Mouse (Mus musculus) right cerebral cortex, postnatal 36 days (tissue): ENCODE data around the gene Runx2.

Experiments
- DNase-seq, 2 experiments: peaks; one replicate each; pipeline ENCODE4 v3.0.0; 2022; ENCODE audit warnings: low spot score in 2 of 2, mixed read lengths in 1 of 2

Gene Runx2

DNA sequence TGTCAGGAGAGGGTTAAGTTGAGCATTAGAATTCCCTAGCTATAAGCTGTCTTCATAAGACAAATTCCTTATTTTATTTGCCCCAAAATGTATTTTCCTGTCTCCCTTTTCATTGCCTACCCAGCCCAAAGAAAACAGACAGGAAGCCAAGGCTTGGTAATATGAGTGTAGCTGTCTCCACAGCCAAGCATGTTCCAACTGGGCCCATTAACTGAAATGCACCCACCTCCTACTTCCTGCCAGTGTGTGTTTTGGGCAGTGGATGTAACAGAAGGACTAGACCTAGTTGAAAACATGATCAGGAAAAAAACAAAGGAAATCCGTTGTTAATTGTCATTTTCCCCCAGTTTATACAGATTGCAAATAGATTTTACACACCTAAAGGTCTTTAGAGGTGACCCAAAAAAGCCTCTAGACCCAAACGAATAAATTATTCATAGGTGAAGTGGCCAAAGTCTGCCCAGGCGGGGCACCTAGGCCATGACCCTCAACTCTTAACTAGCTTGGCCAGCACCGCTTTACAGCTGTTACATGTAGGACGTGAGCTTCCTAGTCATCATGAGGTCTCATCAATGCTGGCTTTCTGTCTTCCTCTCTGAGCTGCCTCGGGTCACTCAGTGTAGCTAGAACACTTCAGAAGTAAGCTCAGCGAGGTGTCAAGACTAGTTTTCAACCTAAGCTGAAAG is 154.3 kb downstream of the Runx2 start:
- no peak for DNase-seq

DNA sequence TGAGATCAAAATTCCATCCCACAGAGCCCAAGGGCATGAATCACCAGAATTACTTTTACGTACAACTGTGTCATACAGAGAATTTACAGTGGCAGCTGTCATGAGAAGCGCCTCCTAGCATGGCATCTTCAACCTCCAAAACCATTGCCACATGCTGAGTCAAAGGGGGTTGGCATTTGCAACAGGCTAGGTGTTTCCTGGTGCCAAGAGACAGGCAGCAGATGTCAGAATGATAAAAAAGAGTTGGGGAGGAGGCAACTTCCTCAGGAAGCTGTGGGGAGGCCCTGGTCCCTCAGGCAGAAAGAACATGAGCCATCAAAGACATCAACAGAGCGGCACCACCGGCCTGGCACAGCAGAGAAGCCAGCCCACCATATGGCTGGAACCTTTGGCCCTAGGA is 160.1 kb downstream of the Runx2 start:
- DNase-seq: no peak

DNA sequence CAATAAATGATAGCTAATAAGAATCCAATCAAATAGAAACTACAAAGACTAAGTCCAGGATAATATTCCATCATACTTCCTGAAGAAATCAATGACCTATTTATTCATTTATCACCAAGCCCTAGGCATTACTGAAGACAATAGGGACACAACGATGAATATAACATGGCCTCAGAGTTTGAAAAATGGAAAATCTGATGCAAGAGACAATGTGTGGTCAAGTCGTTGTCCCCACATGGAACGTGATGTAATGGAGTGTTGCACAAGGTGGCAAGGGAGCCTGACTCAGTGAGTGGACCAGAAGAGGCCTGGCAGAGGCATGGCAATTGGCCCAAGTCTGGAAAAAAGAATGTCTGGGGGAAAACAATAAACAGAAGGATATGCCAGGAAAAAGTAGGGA is 161.5 kb downstream of the Runx2 start:
- DNase-seq: no peak

DNA sequence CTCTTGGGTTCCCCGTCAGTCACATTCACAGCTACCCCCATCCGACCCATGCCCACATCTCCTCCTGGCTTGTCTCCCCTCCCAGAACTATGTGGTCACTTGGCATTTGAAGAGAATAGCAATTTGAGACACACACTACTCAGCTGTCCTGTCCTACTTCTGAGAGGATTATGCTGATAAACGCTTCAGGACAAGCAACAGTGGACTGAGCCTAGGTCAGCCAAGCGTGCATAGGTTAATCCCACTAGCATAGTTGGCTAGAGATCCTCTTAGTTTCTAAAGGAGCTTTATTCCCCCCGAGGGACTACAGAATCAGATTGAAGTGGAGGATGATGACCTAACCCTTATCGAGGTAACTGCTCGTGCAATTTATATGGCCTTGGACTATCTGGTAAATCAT is 162.5 kb downstream of the Runx2 start:
- DNase-seq: no peak

DNA sequence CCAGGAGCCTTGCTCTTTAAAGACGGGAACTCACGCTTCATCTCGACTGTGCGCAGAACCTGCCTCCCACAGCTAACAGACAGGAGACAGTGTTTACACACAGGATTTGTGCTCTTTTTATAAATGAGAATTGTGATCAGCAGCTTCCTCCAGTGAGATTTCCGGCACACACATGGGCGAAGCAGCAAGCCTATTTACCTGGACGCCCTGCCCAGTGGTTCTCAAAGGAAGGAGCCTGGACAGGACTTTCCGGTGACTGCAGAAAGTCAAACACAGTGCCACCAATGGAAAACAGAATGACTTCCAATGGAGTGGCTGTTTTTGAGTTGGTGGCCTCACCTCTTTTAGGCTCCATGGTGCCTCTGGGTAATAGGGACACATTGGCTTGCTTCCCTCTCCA is 163.0 kb downstream of the Runx2 start:
- no peak for DNase-seq

DNA sequence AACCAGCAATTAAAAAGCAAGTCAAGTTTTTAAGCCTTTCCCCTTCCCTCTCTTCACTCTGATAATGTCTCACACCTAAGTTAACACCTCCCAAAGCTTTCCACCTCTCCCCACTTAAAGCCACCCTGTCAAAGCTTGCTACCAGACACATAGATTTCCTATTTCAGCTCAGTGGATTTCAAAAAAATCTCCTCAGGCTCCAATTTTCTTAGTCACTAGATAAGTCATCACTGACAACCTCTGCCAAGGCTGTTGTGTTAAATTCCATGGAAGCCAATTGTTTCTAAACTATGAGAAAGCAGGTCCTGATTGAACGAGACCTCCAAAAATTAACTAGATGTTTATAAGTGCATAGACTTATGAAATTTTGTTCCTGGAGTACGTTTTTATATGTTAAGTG is 164.2 kb downstream of the Runx2 start:
- no peak for DNase-seq

DNA sequence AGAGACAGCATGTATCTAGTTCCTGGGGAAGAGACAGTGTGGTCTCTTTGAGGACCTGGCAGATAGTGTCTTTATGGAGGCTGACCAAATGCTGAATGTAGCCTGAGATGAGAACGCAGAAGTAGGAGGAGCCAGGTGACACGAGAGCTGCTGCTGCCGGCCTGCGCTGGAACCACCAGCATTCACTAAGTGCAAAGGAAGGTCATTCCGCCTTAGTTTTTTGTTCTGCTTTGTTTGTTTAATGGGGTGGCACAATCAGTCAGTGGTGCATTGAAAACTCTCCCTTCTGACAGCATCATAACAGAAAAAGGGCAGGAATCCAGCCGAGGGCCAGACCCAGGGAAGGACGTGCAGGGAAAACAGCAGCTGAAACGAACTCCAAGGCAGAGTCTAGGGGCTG is 165.5 kb downstream of the Runx2 start:
- no peak for DNase-seq

DNA sequence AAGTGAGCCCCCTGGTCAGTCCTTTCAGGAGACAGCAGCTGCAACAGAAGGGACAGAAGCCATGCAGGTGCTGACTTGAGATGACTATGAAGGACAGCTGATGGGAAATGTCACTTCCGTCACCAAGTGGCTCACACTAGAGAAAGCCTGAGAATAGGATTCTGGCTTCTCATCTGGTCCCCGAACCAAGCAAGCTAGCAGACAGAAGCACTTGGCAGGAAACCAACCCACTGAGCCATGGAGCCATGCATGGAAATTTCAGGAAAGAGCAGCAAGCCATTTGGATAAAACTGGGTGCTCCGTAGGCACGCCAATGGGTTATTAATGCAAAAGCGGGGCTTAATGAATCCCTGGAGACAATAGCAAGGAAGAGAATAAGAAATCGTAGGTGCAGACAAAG is 166.7 kb downstream of the Runx2 start:
- DNase-seq: no peak

DNA sequence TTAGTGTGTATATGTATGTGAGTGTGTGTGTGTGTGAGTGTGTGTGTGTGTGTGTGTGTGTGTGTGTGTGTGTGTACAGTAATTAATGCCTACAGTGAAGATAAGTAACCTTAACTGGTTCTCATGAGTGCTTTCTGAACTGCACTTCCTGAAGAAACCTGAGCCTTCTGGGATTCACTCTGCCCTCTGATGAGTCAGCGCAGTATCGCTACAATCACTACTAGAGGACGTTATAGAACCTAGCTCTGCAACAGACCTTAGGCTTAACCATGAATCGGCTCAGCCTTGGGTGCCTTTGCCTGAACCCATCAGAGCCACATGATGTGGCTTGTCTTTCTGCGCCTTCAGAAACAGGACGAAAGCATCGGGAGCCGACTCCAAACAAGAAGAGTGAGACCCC is 169.5 kb downstream of the Runx2 start:
- DNase-seq: no peak

DNA sequence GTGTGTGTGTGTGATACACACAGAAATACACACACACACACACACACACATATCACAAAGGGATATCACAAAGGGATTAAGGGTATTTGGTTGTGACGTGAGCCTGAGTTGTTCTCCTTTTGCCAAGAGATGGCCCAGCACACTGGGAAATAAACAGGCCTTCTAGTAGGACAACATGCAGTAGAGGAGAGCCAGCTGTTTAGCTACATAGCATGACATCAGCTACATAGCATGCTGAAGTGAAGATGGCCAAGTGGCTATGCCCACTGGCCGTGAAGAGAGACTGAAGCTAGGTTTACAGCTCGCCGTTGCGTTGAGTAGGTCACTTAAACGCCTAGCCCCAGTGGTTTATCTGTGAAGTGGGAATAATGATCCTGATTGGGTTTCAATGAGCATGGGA is 171.3 kb downstream of the Runx2 start:
- no peak for DNase-seq

DNA sequence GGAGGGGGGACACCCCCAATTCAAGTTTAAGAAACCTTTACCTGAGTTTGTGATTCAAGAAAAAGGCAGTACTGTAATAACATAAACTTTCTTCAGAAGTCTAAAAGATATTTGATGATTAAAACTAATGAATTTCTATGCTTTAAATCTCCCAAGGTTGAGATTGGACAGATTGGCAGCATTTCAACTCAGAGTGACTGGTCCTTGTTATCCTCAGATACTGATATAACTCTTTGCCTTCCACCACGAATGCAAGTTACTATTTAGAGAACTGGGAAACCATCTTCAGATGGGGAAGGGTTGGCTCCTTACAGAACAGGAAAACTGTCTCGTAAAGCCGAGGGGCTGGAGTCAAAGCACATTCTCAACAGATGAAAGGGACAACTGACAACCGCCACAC is 172.5 kb downstream of the Runx2 start:
- no peak for DNase-seq

DNA sequence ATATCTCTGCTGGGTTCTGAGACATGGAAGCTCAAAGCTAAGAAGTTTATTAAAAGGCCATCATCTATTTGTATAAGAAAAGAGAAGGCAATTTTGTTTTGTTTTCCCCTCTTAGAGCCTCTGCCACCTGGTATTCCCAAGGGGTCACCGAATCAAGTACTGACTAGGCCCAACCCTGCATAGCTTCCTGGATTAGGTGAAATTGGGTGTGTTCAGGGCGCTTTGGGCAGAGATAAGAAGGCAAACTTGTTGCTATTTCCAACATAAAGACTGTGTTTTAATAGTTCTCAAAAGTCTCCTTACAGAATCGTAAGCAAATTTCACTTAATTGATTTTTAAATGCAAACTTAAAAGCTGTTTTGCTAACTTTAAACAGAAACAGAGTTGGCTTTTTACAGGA is 173.7 kb downstream of the Runx2 start:
- DNase-seq: no peak

DNA sequence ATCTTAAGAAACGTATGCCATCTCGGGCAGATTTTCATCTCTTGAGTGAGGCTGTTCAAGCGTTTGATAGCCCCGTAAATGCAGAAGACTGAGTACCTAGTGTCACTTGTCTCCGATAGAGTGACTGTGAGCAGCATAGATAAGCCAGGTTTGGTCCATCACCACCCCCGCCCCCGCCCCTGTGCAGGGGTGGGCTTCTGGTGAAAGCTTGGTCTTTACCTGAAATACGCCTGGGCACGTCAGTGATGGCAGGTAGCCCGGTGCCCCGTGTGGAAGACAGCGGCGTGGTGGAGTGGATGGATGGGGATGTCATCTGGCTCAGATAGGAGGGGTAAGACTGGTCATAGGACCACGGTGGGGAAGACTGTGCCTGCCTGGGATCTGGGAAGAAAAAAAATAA is 175.2 kb downstream of the Runx2 start:
- no peak for DNase-seq

DNA sequence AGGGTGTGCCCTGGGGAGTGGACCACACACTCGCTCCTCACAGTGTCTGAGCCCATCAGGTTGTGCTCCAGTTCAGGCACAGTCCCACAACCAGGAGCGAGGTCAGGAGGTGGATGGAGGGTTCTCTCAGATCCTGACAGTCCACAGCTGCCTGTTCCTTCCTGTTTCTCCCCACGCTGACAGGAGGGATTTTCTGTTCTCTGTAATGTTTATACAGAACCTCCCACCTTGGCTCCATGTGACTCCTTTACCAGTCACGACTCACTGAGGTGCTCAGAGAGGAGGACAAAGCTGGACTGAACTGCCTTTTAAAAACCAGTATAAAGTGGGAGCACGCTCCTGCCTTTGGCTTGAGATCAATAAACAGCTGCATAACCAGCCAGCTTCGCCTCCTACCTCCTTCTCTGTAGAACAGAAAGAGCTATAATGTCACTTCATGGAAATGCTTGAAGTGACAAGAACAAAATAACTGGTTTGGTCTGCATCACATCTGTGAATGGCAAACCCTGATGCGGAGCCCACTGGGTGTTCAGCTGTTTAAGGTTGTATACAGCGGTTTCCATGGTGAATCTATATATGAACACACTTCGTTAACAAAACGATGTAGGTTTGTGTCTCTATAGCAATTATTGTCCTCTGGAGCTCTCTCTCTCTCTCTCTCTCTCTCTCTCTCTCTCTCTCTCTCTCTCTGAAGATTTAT is 177.3 kb downstream of the Runx2 start:
- DNase-seq: peak; percentile 48 to 71

DNA sequence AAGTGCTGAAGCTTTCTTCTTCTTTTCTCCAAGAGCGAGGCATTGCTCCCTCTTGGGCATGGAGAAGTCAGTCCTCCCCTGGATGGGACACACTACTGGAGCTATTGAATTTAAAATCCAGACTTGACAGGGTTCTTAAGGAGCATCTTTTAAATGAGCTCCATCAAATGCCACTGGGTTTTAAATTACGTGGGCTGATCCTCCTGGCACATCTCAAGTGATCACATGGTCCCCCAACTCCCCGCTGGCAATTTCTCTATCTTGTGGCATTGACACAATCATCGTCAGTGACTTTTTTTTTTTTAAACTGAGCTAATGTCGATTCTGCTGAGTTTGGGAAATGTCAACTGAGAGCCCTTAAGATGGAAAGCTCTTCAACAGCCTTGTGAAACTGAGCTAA is 180.1 kb downstream of the Runx2 start:
- no peak for DNase-seq

DNA sequence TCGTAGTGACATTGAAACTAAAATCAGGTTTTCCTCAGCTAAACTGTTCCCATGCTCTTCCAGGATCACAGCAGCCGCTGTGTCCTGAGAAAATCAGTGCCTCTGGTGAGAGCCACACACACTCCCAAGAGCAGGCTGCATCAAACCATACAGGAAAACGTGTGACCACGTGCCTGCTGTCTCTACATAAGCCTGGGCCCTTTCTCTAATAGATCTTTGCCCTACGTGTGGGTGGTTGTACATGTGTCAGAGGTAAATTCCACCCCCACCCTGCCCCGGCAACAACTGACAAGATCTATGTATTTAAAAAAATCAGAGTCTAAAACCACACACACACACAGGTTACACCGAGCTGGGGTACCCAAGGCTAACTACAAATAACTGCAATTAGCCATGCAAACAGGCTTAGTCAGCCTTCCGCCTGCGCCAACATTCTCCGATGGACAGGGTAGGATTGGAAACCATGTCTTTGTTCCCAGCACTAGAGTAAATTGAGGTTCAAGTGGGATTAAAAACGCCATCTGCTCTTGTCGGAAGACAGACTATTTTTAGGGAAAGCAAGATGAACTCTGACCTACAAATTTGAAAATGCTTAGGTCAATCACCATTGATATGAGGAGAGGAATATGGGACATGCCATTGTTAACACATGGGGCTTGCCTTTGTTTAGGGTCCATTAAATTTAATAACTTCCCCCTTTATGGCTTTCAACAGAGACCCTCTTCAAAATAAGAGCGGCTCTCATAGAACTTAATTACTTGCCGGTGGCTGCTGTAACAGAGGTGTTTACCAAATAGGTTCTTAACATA is 180.8 kb downstream of the Runx2 start:
- no peak for DNase-seq

DNA sequence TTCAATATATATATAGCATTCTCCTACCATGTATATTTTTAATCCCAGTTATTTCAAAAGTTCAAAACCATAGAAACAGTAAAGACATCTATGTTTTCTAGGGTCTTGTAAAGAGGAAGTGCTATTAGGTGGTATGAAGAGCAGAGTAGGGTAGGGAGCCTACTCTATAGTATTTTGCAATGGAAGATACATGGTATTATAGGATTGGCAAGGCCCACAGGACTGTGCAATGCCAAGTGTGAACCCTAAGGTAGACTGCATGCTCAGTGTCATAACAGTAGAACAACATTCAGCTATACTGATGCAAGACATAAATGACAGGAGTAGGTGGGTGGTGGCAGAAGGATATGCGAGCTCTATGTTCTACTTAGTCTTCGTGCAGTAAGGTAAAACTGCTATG is 181.7 kb downstream of the Runx2 start:
- DNase-seq: no peak

DNA sequence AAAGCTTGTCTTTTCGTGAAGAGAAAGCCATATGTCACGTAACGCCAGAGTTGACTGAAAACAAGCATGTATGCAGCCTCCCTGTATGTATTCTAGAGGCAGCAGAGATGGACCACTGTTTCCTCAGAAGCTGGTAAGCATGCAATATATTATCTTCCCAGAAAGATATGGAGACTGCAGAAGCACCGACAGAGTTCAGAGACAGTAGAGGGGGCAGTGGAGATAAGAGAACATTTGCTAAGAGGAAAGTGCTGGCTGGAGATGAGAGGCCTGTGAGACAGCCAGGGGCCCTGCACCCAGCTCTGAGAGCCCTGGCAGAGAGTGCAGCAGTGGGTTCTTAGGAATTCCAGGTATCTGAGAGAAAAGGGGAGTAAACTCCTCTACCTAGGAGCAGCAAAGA is 182.3 kb downstream of the Runx2 start:
- DNase-seq: no peak

DNA sequence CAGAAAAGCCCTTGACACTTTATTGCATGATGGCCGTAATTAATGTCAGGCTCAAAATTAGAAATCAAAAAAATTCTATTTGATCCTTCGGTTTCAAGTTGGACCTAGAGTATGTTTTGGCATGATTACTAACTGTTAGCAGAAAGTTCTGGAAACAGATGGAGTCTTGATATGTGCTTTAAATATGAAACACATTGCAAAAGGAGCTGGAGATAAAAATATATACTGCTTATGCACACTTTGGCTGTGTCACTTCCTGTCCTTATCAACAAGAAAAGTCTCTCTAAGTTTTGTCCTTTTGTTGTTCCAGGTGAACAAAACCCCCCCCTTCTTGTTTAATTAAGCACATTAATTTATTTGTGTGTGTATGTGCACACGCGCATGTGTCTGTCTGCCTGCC is 183.0 kb downstream of the Runx2 start:
- DNase-seq: no peak

DNA sequence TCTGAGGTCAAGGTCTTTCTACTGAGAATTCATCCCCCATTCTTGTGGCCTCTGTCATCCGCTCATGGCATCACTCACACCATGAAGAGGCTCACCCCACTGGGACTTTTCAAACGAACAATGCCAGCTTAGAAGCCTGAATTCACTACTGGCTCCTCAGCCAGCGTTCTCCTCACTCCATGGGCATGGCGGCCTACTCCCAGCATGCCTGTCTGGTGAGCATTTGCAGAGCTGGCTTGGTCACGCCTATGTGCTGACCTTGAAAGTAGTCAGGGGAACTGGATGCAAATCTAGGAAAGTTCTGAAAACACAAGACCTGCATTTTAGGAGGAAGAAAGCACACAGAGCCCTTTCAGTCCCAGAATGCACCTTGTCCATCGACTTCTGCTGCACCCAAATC is 187.3 kb downstream of the Runx2 start:
- DNase-seq: no peak

DNA sequence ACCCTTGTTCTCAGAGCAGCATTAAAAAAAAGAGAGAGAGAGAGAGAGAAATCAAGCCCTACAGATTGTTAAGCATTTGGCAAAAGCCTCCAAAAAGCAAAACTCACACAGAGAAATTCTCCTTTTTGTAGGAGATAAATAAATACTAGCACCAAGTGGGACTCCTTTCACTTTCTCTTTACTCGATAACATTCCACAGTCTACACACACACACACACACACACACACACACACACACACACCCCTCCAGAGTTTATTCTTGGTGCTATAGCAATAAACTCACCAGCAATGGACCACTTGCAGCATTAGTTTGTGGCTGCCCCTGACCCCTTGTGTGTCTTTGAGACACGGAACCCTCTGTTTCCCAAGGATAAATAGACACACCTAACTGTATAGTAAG is 190.9 kb downstream of the Runx2 start:
- no peak for DNase-seq

DNA sequence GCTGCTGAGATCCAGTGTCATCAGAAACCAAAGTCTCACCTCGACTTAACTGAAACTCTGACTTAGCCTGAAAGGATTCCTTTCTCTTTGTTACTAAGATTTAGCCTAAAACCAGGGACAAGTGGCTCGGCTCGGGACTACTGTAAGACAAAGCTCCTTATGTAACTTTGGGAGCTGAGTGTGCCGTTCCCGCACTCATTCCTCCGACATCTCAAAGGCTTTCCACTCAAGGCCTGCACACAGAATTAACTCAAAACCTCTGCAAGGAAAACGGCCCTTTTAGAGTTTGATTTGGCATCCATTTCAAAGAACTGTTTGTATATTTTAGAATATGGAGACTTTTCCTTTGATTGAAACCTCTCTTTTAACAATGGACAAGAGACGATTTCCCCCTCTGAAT is 191.3 kb downstream of the Runx2 start:
- DNase-seq: no peak

DNA sequence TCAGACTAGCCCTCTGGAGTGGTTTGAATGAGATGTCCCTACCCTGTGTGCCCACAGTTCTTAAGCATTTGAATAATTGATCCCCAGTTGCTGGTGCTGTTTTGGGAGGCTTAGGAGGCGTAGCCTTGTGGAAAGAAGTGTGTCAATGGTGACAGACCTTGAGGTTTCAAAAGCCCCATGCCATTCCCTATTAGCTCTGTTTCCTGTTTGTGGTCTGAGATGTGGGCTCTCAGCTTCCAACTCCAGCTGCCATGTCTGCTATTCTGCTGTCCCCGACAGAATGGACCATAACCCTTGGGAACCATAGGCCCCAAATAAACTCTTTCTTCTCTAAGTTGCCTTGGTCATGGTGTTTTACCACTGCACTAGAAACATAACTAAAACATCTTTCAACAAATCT is 194.1 kb downstream of the Runx2 start:
- DNase-seq: no peak
